Mouse (Mus musculus) thymus, postnatal 10 days (tissue): ENCODE measurements around the gene Acss1.

ENCODE experiments used
- DNase-seq, 2 experiments: peaks; one replicate each; pipeline ENCODE4 v3.0.0; 2021; ENCODE audit warnings: low spot score in 2 of 2

The Acss1 gene

DNA sequence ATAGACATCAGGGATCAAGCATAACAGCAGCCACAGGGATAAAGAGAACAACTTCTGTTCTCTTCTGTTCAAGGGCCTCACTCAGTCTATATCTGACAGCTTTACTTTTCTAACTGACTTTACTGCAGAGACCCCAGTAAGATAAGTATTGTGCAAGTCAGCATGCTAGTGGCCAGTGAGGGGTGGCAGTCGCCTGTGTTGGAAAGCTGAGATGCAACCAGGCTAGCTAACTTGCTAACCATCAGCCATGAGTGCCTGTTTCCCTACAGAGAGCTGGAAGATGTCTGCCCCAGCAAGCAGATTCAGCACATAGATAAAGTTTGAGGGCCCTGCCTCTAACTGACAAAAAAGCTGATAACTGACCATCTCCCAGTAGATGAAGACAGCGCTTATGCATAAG, 97.5 kb downstream of the Acss1 start:
- DNase-seq = no peak

DNA sequence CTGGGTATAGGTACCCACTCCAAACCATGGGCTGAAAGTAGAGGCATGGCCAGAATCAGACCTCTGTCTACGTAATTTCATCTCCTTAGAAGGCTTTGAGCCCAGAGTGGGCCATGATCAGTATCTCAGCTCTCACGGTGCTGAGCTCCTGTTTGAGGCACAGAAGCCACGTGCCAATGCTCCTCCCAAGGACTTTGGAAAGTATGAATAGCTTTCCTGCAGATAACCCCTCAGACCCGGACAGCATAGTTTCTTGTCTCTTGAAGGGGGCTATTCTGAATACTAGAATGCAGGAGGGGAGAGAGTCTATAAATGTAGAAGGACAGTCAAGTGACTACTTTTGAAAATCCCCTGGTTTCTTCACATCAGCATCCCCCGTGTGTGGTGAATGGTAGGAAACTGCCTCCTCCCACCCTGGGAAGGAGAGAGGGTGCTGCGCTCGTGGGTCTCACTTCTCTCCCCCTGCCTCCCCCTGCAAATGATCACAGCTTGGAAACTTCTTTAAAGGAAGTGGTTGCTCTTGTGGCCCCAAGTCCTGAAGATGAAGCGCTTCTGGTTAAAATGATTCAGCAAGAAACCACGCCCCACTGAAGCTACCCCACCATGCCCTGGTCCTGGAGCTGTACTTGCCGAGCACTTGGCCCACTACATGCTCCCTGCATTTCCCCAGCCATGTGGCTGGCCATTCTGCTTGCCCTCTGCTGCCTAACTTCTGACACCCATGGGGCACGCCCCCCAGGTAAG, 98.3 kb downstream of the Acss1 start, which contains the start of gene Cst7:
Gene Cst7 (plus strand): TSS at position 569 of the 744 bp plus-strand sequence.
- peak; percentile 27 to 33 for DNase-seq
